Mouse (Mus musculus) forebrain, embryonic 16.5 days (tissue): ENCODE data around the gene Clstn3. TPM values are rescaled to one million over a fixed set of nuclear protein-coding genes. Genes with fewer than 3 reads are reported as not detected.

Source experiments
- ATAC-seq: fragments of 200-750 bp; cut with Nextera tagmentation; 2 replicates; pipeline ENCODE4 v1.8.0; 2017; ENCODE audit warnings: mild to moderate bottlenecking, moderate library complexity
- H3K27ac ChIP-seq: fragments of 300-500 bp; sonication (generic); 2 replicates; pipeline ENCODE4 v1.5.1; 2014; ENCODE audit warnings: low read length, control low read depth
- H3K27me3 ChIP-seq: fragments of 300-500 bp; sonication (generic); replicated peaks from 2 replicates; pipeline ENCODE4 v1.6.1; 2014; ENCODE audit warnings: low read length; ENCODE audit not compliant: control insufficient read depth, insufficient read depth
- H3K36me3 ChIP-seq: fragments of 300-500 bp; sonication (generic); 2 replicates; pipeline ENCODE4 v1.6.1; 2014; ENCODE audit not compliant: control insufficient read depth, insufficient read depth
- H3K4me1 ChIP-seq: fragments of 300-500 bp; sonication (generic); replicated peaks from 2 replicates; pipeline ENCODE4 v1.6.1; 2014; ENCODE audit warnings: low read length; ENCODE audit not compliant: control insufficient read depth, insufficient read depth
- H3K4me2 ChIP-seq: fragments of 300-500 bp; sonication (generic); 2 replicates; pipeline ENCODE4 v1.6.1; 2014; ENCODE audit warnings: mild to moderate bottlenecking, low read length, control low read depth
- H3K4me3 ChIP-seq: fragments of 300-500 bp; sonication (generic); replicated peaks from 2 replicates; pipeline ENCODE4 v1.5.1; 2014; ENCODE audit warnings: mild to moderate bottlenecking, low read length, control low read depth
- H3K9ac ChIP-seq: fragments of 300-500 bp; sonication (generic); replicated peaks from 2 replicates; pipeline ENCODE4 v1.6.1; 2014; ENCODE audit warnings: low read depth, low read length, control low read depth
- H3K9me3 ChIP-seq: fragments of 300-500 bp; sonication (generic); 2 replicates; pipeline ENCODE4 v1.6.1; 2016; ENCODE audit warnings: low read length; ENCODE audit not compliant: control insufficient read depth
- WGBS: fragments of 180-500 bp; shearing (Covaris S2); extraction: QIAGEN DNeasy Blood & Tissue Kit; methylation state at CpG from one replicate; pipeline ENCODE4 v1.1.7; 2014; 5-methylcytosine and 5-hydroxymethylcytosine counted together
- polyA plus RNA-seq: library from polyadenylated mRNA; unstranded; fragments of >200 nt; fragmentation: Nextera tagmentation; extraction: Ambion mirVana; gene quantifications from 2 replicates; pipeline ENCODE4 v1.2.1, GENCODE M21; 2015

Gene Clstn3
- polyA plus RNA-seq, 1 experiment from 2014 or later, result 90.9 TPM

GRCm38 (mm10) chr6:124458505-124458904 is 6.1 kb downstream of the Clstn3 start:
- H3K4me2 ChIP-seq, result no peak overlapping the region
- H3K9ac ChIP-seq, result no peak overlapping the region
- no peaks in the 10 kb centered on the region for H3K9me3 ChIP-seq
- no peak overlapping the region for H3K4me3 ChIP-seq
- no peaks in the 10 kb centered on the region for H3K27me3 ChIP-seq
- 89% methylated on average over 11 of the region's 11 CpGs for WGBS
- peaks cover 6% of the 10 kb centered on the region; the same call in 1 of the 2 replicates for H3K4me1 ChIP-seq
- H3K36me3 ChIP-seq, result no peaks in the 10 kb centered on the region; the same call in 1 of the 2 replicates
- ATAC-seq, result no peak
- H3K27ac ChIP-seq, result no peak overlapping the region

GRCm38 (mm10) chr6:124457827-124458226 is 6.8 kb downstream of the Clstn3 start:
- no peak overlapping the region for H3K4me2 ChIP-seq
- 88% methylated on average over 5 of the region's 5 CpGs for WGBS
- no peak overlapping the region for H3K4me3 ChIP-seq

GRCm38 (mm10) chr6:124456243-124456642 is 8.4 kb downstream of the Clstn3 start:
- ATAC-seq, result no peak

More at GRCm38 (mm10) chr6:124457827-124458226, 6.8 kb downstream of the Clstn3 start:
- no peaks in the 10 kb centered on the region; the same call in 1 of the 2 replicates for H3K36me3 ChIP-seq
- H3K27ac ChIP-seq, result no peak overlapping the region
- no peak for ATAC-seq
- no peaks in the 10 kb centered on the region for H3K27me3 ChIP-seq
- H3K9ac ChIP-seq, result no peak overlapping the region
- no peaks in the 10 kb centered on the region for H3K9me3 ChIP-seq
- H3K4me1 ChIP-seq, result peaks cover 3% of the 10 kb centered on the region; the same call in 1 of the 2 replicates

GRCm38 (mm10) chr6:124453756-124454155 is 10.8 kb downstream of the Clstn3 start:
- H3K9me3 ChIP-seq, result no peaks in the 10 kb centered on the region
- no peak overlapping the region for H3K4me3 ChIP-seq
- H3K4me2 ChIP-seq, result no peak overlapping the region
- H3K9ac ChIP-seq, result no peak overlapping the region
- ATAC-seq, result no peak
- no peaks in the 10 kb centered on the region; the same call in 1 of the 2 replicates for H3K36me3 ChIP-seq
- no peaks in the 10 kb centered on the region for H3K4me1 ChIP-seq
- H3K27me3 ChIP-seq, result no peaks in the 10 kb centered on the region
- 59% methylated on average over 4 of the region's 4 CpGs for WGBS
- H3K27ac ChIP-seq, result no peak overlapping the region

More at GRCm38 (mm10) chr6:124456243-124456642, 8.4 kb downstream of the Clstn3 start:
- no peak overlapping the region for H3K9ac ChIP-seq
- 94% methylated on average over 5 of the region's 5 CpGs for WGBS
- no peak overlapping the region for H3K4me2 ChIP-seq
- H3K9me3 ChIP-seq, result no peaks in the 10 kb centered on the region
- H3K27me3 ChIP-seq, result no peaks in the 10 kb centered on the region
- no peak overlapping the region for H3K4me3 ChIP-seq
- no peaks in the 10 kb centered on the region for H3K4me1 ChIP-seq
- H3K36me3 ChIP-seq, result no peaks in the 10 kb centered on the region; the same call in 1 of the 2 replicates
- H3K27ac ChIP-seq, result no peak overlapping the region

GRCm38 (mm10) chr6:124451995-124452394 is 12.6 kb downstream of the Clstn3 start:
- Histone ChIP-seq H3K27ac (no peak overlapping the region), H3K9me3 (no peaks in the 10 kb centered on the region), H3K36me3 (no peaks in the 10 kb centered on the region), H3K9ac (no peak overlapping the region), H3K4me1 (no peaks in the 10 kb centered on the region), H3K27me3 (no peaks in the 10 kb centered on the region), H3K4me3 (no peak overlapping the region), H3K4me2 (no peak overlapping the region)
- 73% methylated on average over 3 of the region's 3 CpGs for WGBS
- 0 out of 2 replicates have a peak, but pooled peaks have one; percentile 16 for ATAC-seq

- Histone ChIP-seq H3K4me2 (no peak overlapping the region), H3K9ac (no peak overlapping the region), H3K4me3 (no peak overlapping the region), H3K27me3 (no peaks in the 10 kb centered on the region), H3K4me1 (no peaks in the 10 kb centered on the region), H3K36me3 (no peaks in the 10 kb centered on the region), H3K9me3 (no peaks in the 10 kb centered on the region), H3K27ac (no peak overlapping the region)
- 88% methylated on average over 18 of the region's 18 CpGs for WGBS
- ATAC-seq, result no peak
These were observed 14.8 kb downstream of the Clstn3 start for GRCm38 (mm10) chr6:124449668-124450383.

GRCm38 (mm10) chr6:124448959-124449667 is 15.5 kb downstream of the Clstn3 start:
- H3K36me3 ChIP-seq, result no peaks in the 10 kb centered on the region
- ATAC-seq, result no peak; the same call in 1 of the 2 replicates
- no peaks in the 10 kb centered on the region for H3K4me1 ChIP-seq
- H3K27me3 ChIP-seq, result no peaks in the 10 kb centered on the region
- H3K4me3 ChIP-seq, result no peak overlapping the region
- H3K27ac ChIP-seq, result no peak overlapping the region
- WGBS, result 93% methylated on average over 16 of the region's 16 CpGs
- H3K9ac ChIP-seq, result no peak overlapping the region
- H3K9me3 ChIP-seq, result no peaks in the 10 kb centered on the region
- H3K4me2 ChIP-seq, result no peak overlapping the region

GRCm38 (mm10) chr6:124448186-124448852 is 16.3 kb downstream of the Clstn3 start:
- 78% methylated on average over 10 of the region's 10 CpGs for WGBS
- no peaks in the 10 kb centered on the region for H3K36me3 ChIP-seq
- no peaks in the 10 kb centered on the region for H3K4me1 ChIP-seq
- H3K4me3 ChIP-seq, result no peak overlapping the region
- ATAC-seq, result no peak
- H3K9ac ChIP-seq, result no peak overlapping the region
- H3K27me3 ChIP-seq, result no peaks in the 10 kb centered on the region
- no peak overlapping the region for H3K27ac ChIP-seq
- no peak overlapping the region for H3K4me2 ChIP-seq
- H3K9me3 ChIP-seq, result no peaks in the 10 kb centered on the region

GRCm38 (mm10) chr6:124447356-124447755 is 17.2 kb downstream of the Clstn3 start:
- ATAC-seq, result no peak

More at GRCm38 (mm10) chr6:124447356-124447755, 17.2 kb downstream of the Clstn3 start:
- no peaks in the 10 kb centered on the region for H3K27me3 ChIP-seq
- no peak overlapping the region for H3K4me3 ChIP-seq
- H3K4me2 ChIP-seq, result no peak overlapping the region
- WGBS, result 88% methylated on average over 2 of the region's 2 CpGs
- no peaks in the 10 kb centered on the region for H3K4me1 ChIP-seq
- no peaks in the 10 kb centered on the region for H3K9me3 ChIP-seq
- no peaks in the 10 kb centered on the region for H3K36me3 ChIP-seq
- no peak overlapping the region for H3K9ac ChIP-seq
- H3K27ac ChIP-seq, result no peak overlapping the region
